In genomic region chr12:117705308-117705707, GRCm38 (mm10) we compare ENCODE assay signal across 25 mouse cellular contexts.
"Had no signal": no experiment of that assay in that cellular context is flagged by ENCODE, and none has a peak within 500 bp of the region (broad histone marks: within the 10 kb centered on the region; RNA-seq: fewer than 3 reads in every experiment).

No protein-coding gene starts in this region.

- H3K9ac ChIP-seq: forebrain, embryonic 15.5 days; forebrain, postnatal 0 days; heart, embryonic 12.5 days; hindbrain, embryonic 12.5 days; hindbrain, embryonic 15.5 days; kidney, embryonic 15.5 days; limb, embryonic 13.5 days; limb, embryonic 15.5 days; liver, embryonic 12.5 days; liver, embryonic 14.5 days had no signal

- DNase-seq: forebrain, postnatal 0 days; gastrocnemius, postnatal 14 days; gastrocnemius, postnatal 36 days; heart, adult 18-20 months; heart, postnatal 10 days; heart, postnatal 36 days; kidney, adult 11 months; kidney, adult 2 months; kidney, adult 9 months; kidney, postnatal 14 days; kidney, postnatal 36 days; layer of hippocampus, postnatal 36 days; left cerebral cortex, postnatal 4 days had no signal

- H3K36me3 ChIP-seq: forebrain, embryonic 15.5 days; hindbrain, embryonic 12.5 days; hindbrain, embryonic 15.5 days; kidney, embryonic 15.5 days; limb, embryonic 13.5 days; limb, embryonic 15.5 days; liver, embryonic 12.5 days had no signal

- H3K4me3 ChIP-seq: forebrain, embryonic 15.5 days; heart, embryonic 12.5 days; hindbrain, embryonic 12.5 days; hindbrain, embryonic 15.5 days; kidney, embryonic 15.5 days; limb, embryonic 13.5 days; limb, embryonic 15.5 days; liver, embryonic 12.5 days had no signal

- H3K4me1 ChIP-seq: kidney, embryonic 15.5 days; limb, embryonic 13.5 days; limb, embryonic 15.5 days; liver, embryonic 12.5 days had no signal

- H3K9me3 ChIP-seq: forebrain, embryonic 15.5 days; heart, embryonic 12.5 days; hindbrain, embryonic 12.5 days; hindbrain, embryonic 15.5 days; kidney, embryonic 15.5 days; limb, embryonic 13.5 days; limb, embryonic 15.5 days; liver, embryonic 12.5 days had no signal

- H3K27me3 ChIP-seq: forebrain, embryonic 15.5 days; heart, embryonic 12.5 days; hindbrain, embryonic 12.5 days; hindbrain, embryonic 15.5 days; kidney, embryonic 15.5 days; limb, embryonic 15.5 days; liver, embryonic 12.5 days had no signal

- H3K4me2 ChIP-seq: forebrain, embryonic 15.5 days; heart, embryonic 12.5 days; hindbrain, embryonic 12.5 days; hindbrain, embryonic 15.5 days; kidney, embryonic 15.5 days; limb, embryonic 13.5 days; limb, embryonic 15.5 days; liver, embryonic 12.5 days had no signal

- ATAC-seq: forebrain, embryonic 15.5 days; forebrain, postnatal 0 days; hindbrain, postnatal 0 days; intestine, embryonic 16.5 days; liver, embryonic 12.5 days had no signal

- H3K27ac ChIP-seq: forebrain, embryonic 15.5 days; hindbrain, embryonic 12.5 days; hindbrain, embryonic 15.5 days; hindbrain, postnatal 0 days; kidney, embryonic 15.5 days; kidney, postnatal 0 days; limb, embryonic 13.5 days; limb, embryonic 15.5 days; liver, embryonic 12.5 days; liver, embryonic 14.5 days had no signal
